Mouse (Mus musculus): Measurements from ENCODE around the gene Nav2.

GRCm38 (mm10) chr7:49410892-49411291 lies 502.4 kb downstream of the Nav2 start:
- TF ChIP-seq CTCF (IDR thresholded peaks at IDR 0.05) (no peak), POLR2A (IDR thresholded peaks at IDR 0.05; ENCODE audit: insufficient read depth, low read depth, low read length) (no peak), EP300 (IDR thresholded peaks at IDR 0.05; ENCODE audit: insufficient read depth, low read depth, low read length) (no peak)

All from heart, adult 2 months (tissue).